Comparison of ENCODE assay signal across 9 mouse cellular contexts in the genomic region with DNA sequence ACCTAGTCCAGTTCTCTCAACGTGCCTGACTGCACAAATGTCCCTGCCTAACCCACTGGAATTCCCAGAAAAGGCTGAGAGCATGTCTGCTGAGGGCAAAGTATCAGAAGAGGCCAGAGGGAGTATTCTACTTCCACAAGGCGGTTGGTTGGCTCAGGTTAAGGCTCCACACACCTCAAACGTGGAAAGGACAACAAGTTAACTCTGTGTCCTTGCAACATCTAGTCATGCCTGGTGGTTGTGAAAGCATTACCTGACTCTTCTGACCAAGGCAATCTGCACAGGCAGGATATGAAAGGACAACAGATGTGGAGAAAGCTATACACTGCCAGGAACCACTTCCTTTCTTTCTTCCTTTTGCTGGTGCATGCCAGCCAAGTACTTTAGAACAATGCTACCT. TPM values are rescaled to one million over a fixed set of nuclear protein-coding genes. Genes with fewer than 3 reads are reported as not detected.
A peak's percentile ranks its signal among the peaks of the same experiment; 100 is the strongest.
DNase-seq lines count a peak whose midpoint lies in the region; ATAC-seq and TF ChIP-seq lines count a peak whose summit lies in the region.
"Had no signal": no experiment of that assay in that cellular context is flagged by ENCODE, and none has a peak within 500 bp of the region (broad histone marks: within the 10 kb centered on the region; RNA-seq: fewer than 3 reads in every experiment).

No protein-coding gene starts in this region.

- no peaks in the 10 kb centered on the region for H3K27me3 ChIP-seq in hindbrain, embryonic 14.5 days (ENCODE audit: control insufficient read depth, insufficient read depth, low read length)
- H3K27me3 ChIP-seq in hindbrain, embryonic 11.5 days (ENCODE audit: control insufficient read depth, insufficient read depth, low read length): no peaks in the 10 kb centered on the region
- no peaks in the 10 kb centered on the region for H3K27me3 ChIP-seq in kidney, adult 2 months (replicated peaks; ENCODE audit: control insufficient read depth, insufficient read depth, low read length)
- H3K27me3 ChIP-seq: Patski had no signal

- peaks cover 12% of the 10 kb centered on the region; the same call in 1 of the 2 replicates for H3K4me1 ChIP-seq in hindbrain, embryonic 14.5 days (replicated peaks; ENCODE audit: control insufficient read depth, insufficient read depth, low read length)
- H3K4me1 ChIP-seq in hindbrain, embryonic 11.5 days (replicated peaks; ENCODE audit: control insufficient read depth, insufficient read depth, low read length): no peaks in the 10 kb centered on the region
- H3K4me1 ChIP-seq in kidney, adult 2 months (ENCODE audit: control insufficient read depth, insufficient read depth, low read length): no peaks in the 10 kb centered on the region; the same call in 1 of the 2 replicates

- peak overlapping the region; percentile 97 for H3K4me2 ChIP-seq in hindbrain, embryonic 14.5 days (replicated peaks)
- H3K4me2 ChIP-seq in hindbrain, embryonic 11.5 days (replicated peaks; ENCODE audit: low read depth, low read length): no peak overlapping the region

- TF ChIP-seq CTCF in kidney, adult 2 months (conservative IDR thresholded peaks at IDR 0.05; ENCODE audit: insufficient read depth, insufficient read length, low read depth, low read length): no peak

- no peaks in the 10 kb centered on the region for H3K9me3 ChIP-seq in hindbrain, embryonic 14.5 days (ENCODE audit: control insufficient read depth, low read length)
- H3K9me3 ChIP-seq in hindbrain, embryonic 11.5 days (ENCODE audit: control insufficient read depth, low read length): no peaks in the 10 kb centered on the region

- H3K36me3 ChIP-seq in hindbrain, embryonic 14.5 days (replicated peaks; ENCODE audit: control insufficient read depth, insufficient read depth): no peaks in the 10 kb centered on the region
- H3K36me3 ChIP-seq in hindbrain, embryonic 11.5 days (ENCODE audit: control insufficient read depth, insufficient read depth, low read length): no peaks in the 10 kb centered on the region
- H3K36me3 ChIP-seq in kidney, adult 2 months (ENCODE audit: control insufficient read depth, insufficient read depth, low read length): no peaks in the 10 kb centered on the region

- H3K9ac ChIP-seq in hindbrain, embryonic 14.5 days: no peak overlapping the region
- no peak overlapping the region for H3K9ac ChIP-seq in hindbrain, embryonic 11.5 days (ENCODE audit: low read depth, low read length)

- no peak for DNase-seq in hindbrain, embryonic 14.5 days (ENCODE audit: low spot score)
- DNase-seq in hindbrain, embryonic 11.5 days (ENCODE audit: low spot score): no peak
- peak; percentile 69 for DNase-seq in adipocyte (ENCODE audit: low spot score)
- DNase-seq in kidney, adult 2 months: peak; percentile 93
- peak; percentile 13 for DNase-seq in lung, postnatal 10 days
- no peak for DNase-seq in cerebellum, postnatal 4 days (ENCODE audit: low spot score in 2 of 2)
- no peak for DNase-seq in right cerebral cortex, postnatal 14 days
- DNase-seq in layer of hippocampus, postnatal 36 days: no peak

- 78% methylated on average over 3 of the region's 3 CpGs for WGBS in hindbrain, embryonic 14.5 days
- 73% methylated on average over 3 of the region's 3 CpGs for WGBS in hindbrain, embryonic 11.5 days
- WGBS in kidney, adult 2 months: 27% methylated on average over 3 of the region's 3 CpGs

- H3K27ac ChIP-seq in hindbrain, embryonic 14.5 days: no peak overlapping the region
- H3K27ac ChIP-seq in hindbrain, embryonic 11.5 days (ENCODE audit: low read depth, low read length): no peak overlapping the region
- peak overlapping the region; percentile 88 for H3K27ac ChIP-seq in kidney, adult 2 months (ENCODE audit: insufficient read depth, low read depth, low read length)

- no peak for TF ChIP-seq POLR2A in kidney, adult 2 months (IDR thresholded peaks at IDR 0.05; ENCODE audit: low read depth, low read length)

- no peak overlapping the region for H3K4me3 ChIP-seq in hindbrain, embryonic 14.5 days (replicated peaks; ENCODE audit: low read length)
- no peak overlapping the region for H3K4me3 ChIP-seq in hindbrain, embryonic 11.5 days (ENCODE audit: low read depth, low read length)
- peak overlapping the region; percentile 5 for H3K4me3 ChIP-seq in kidney, adult 2 months (ENCODE audit: insufficient read depth, low read depth, low read length)

- ATAC-seq in hindbrain, embryonic 14.5 days (ENCODE audit: low FRiP score): no peak
- no peak for ATAC-seq in hindbrain, embryonic 11.5 days (ENCODE audit: low FRiP score)

RNA-seq across cellular contexts. Expression of a gene that starts 2.0 kb away (rescaled TPM):
- polyA plus RNA-seq in hindbrain, embryonic 14.5 days (2014; fragmentation: Nextera tagmentation; extraction: Ambion mirVana): 9.9 and 10.5 TPM in 2 replicates
- 3.5 and 4.0 TPM in 2 replicates for polyA plus RNA-seq in hindbrain, embryonic 11.5 days (2014; fragmentation: Nextera tagmentation; extraction: Ambion mirVana)
- 850 and 987 TPM in 2 replicates for polyA plus RNA-seq in kidney, adult 2 months (2012; rRNA removed)
- 10 to 100 TPM; 16.0 to 20.1 TPM for total RNA-seq in layer of hippocampus, postnatal 36 days (2021)

Comparison
In these comparisons a context has a peak if more than half of its experiments do, and no peak if none do; other contexts are left out.
1. DNase-seq: peak in adipocyte (single experiment), kidney, adult 2 months (single experiment) and lung, postnatal 10 days (single experiment); none in hindbrain, embryonic 14.5 days (single experiment), hindbrain, embryonic 11.5 days (single experiment), cerebellum, postnatal 4 days (0 of 2), right cerebral cortex, postnatal 14 days (single experiment) and layer of hippocampus, postnatal 36 days (0 of 2).
2. RNA of a gene that starts 2.0 kb away (polyA plus RNA-seq): 850 to 987 TPM in kidney, adult 2 months; 9.9 to 10.5 TPM in hindbrain, embryonic 14.5 days and 3.5 to 4.0 TPM in hindbrain, embryonic 11.5 days; every median in the first group is over 10 times any median in the second.